ENCODE assay signal across 9 mouse cellular contexts in genomic region chr4:117872471-117872886, GRCm38 (mm10). TPM values are rescaled to one million over a fixed set of nuclear protein-coding genes. Genes with fewer than 3 reads are reported as not detected.
DNase-seq lines count a peak whose midpoint lies in the region; ATAC-seq and TF ChIP-seq lines count a peak whose summit lies in the region.
"Had no signal": no experiment of that assay in that cellular context is flagged by ENCODE, and none has a peak within 500 bp of the region (broad histone marks: within the 10 kb centered on the region; RNA-seq: fewer than 3 reads in every experiment).

Gene Ccdc24 (minus strand): TSS chr4:117872557.

- ATAC-seq in intestine, embryonic 14.5 days (replicated peaks; ENCODE audit: low FRiP score, low TSS enrichment, low read depth): peak; percentile 36
- peak; percentile 17 for ATAC-seq in liver, embryonic 15.5 days (ENCODE audit: insufficient read depth)
- ATAC-seq in stomach, embryonic 14.5 days (ENCODE audit: insufficient number of reproducible peaks, insufficient read depth, low FRiP score, low read depth): peak; percentile 10; the same call in 1 of the 2 replicates
- ATAC-seq: Patski had no signal

- peaks cover 42% of the 10 kb centered on the region for H3K36me3 ChIP-seq in intestine, embryonic 14.5 days (ENCODE audit: control insufficient read depth, insufficient read depth, low read length)
- peaks cover 32% of the 10 kb centered on the region for H3K36me3 ChIP-seq in liver, embryonic 15.5 days (replicated peaks)
- H3K36me3 ChIP-seq in stomach, embryonic 14.5 days (ENCODE audit: control insufficient read depth, insufficient read depth, low read length): peaks cover 24% of the 10 kb centered on the region; the same call in 1 of the 2 replicates

- peak within 1 kb of the TSS; percentile 21 for H3K4me3 ChIP-seq in lung, adult 2 months (replicated peaks; ENCODE audit: extremely low read depth, low read depth, low read length)
- peak within 1 kb of the TSS; percentile 10 for H3K4me3 ChIP-seq in intestine, embryonic 14.5 days (ENCODE audit: low read depth, low read length)
- peak within 1 kb of the TSS; percentile 36 for H3K4me3 ChIP-seq in liver, embryonic 15.5 days (replicated peaks)
- H3K4me3 ChIP-seq in stomach, embryonic 14.5 days (ENCODE audit: low read depth, low read length): 0 out of 2 replicates have a peak within 1 kb of the TSS, but pooled peaks have one; percentile 10

- DNase-seq in lung, adult 2 months: peak; percentile 41
- no peak for DNase-seq in lung, postnatal 4 days
- no peak for DNase-seq in intestine, embryonic 14.5 days (ENCODE audit: low spot score)
- no peak for DNase-seq in gastrocnemius, postnatal 4 days (ENCODE audit: low spot score in 2 of 2)
- DNase-seq in right cerebral cortex, postnatal 4 days: no peak
- DNase-seq in left cerebral cortex, adult 18-20 months (ENCODE audit: low spot score in 2 of 2): no peak

- 0 out of 2 replicates have a peak, but pooled peaks cover 2% of the 10 kb centered on the region for H3K4me1 ChIP-seq in lung, adult 2 months (ENCODE audit: control insufficient read depth, insufficient read depth, low read length)
- peaks cover 8% of the 10 kb centered on the region for H3K4me1 ChIP-seq in intestine, embryonic 14.5 days (replicated peaks; ENCODE audit: control insufficient read depth, insufficient read depth, low read length)
- peaks cover 58% of the 10 kb centered on the region for H3K4me1 ChIP-seq in liver, embryonic 15.5 days (replicated peaks)
- peaks cover 9% of the 10 kb centered on the region; the same call in 1 of the 2 replicates for H3K4me1 ChIP-seq in stomach, embryonic 14.5 days (ENCODE audit: control insufficient read depth, insufficient read depth, low read length)

- H3K27ac ChIP-seq in intestine, embryonic 14.5 days (ENCODE audit: low read depth): no peak within 1 kb of the TSS
- peak within 1 kb of the TSS; percentile 63 for H3K27ac ChIP-seq in liver, embryonic 15.5 days (replicated peaks)
- H3K27ac ChIP-seq in stomach, embryonic 14.5 days (ENCODE audit: low read length): no peak within 1 kb of the TSS

- peak within 1 kb of the TSS; percentile 51 for H3K4me2 ChIP-seq in intestine, embryonic 14.5 days (ENCODE audit: low read length)
- peak within 1 kb of the TSS; percentile 64 for H3K4me2 ChIP-seq in liver, embryonic 15.5 days
- peak within 1 kb of the TSS; percentile 40 for H3K4me2 ChIP-seq in stomach, embryonic 14.5 days (replicated peaks; ENCODE audit: low read depth, low read length)

- peak within 1 kb of the TSS; percentile 32 for H3K9ac ChIP-seq in intestine, embryonic 14.5 days (ENCODE audit: low read length)
- H3K9ac ChIP-seq in liver, embryonic 15.5 days: peak within 1 kb of the TSS; percentile 33; the same call in 1 of the 2 replicates
- no peak within 1 kb of the TSS; the same call in 1 of the 2 replicates for H3K9ac ChIP-seq in stomach, embryonic 14.5 days (replicated peaks; ENCODE audit: low read depth, low read length)

- 20% methylated on average over 14 of the region's 14 CpGs for WGBS in lung, adult 2 months
- 6% methylated on average over 14 of the region's 14 CpGs for WGBS in intestine, embryonic 14.5 days
- 18% methylated on average over 14 of the region's 14 CpGs for WGBS in liver, embryonic 15.5 days (ENCODE audit: insufficient replicate concordance)
- WGBS in stomach, embryonic 14.5 days: 4% methylated on average over 14 of the region's 14 CpGs

- H3K27me3 ChIP-seq in intestine, embryonic 14.5 days (replicated peaks; ENCODE audit: control insufficient read depth, insufficient read depth, low read length): no peaks in the 10 kb centered on the region
- peaks cover 2% of the 10 kb centered on the region; the same call in 1 of the 2 replicates for H3K27me3 ChIP-seq in liver, embryonic 15.5 days
- no peaks in the 10 kb centered on the region for H3K27me3 ChIP-seq in stomach, embryonic 14.5 days (ENCODE audit: control insufficient read depth, insufficient read depth, low read length)
- H3K27me3 ChIP-seq: Patski had no signal

- no peaks in the 10 kb centered on the region for H3K9me3 ChIP-seq in intestine, embryonic 14.5 days (ENCODE audit: control insufficient read depth, low read length)
- H3K9me3 ChIP-seq in liver, embryonic 15.5 days (replicated peaks): no peaks in the 10 kb centered on the region
- H3K9me3 ChIP-seq in stomach, embryonic 14.5 days (ENCODE audit: control insufficient read depth, low read depth, low read length): no peaks in the 10 kb centered on the region

- no peak for TF ChIP-seq POLR2A in lung, adult 2 months (IDR thresholded peaks at IDR 0.05; ENCODE audit: borderline replicate concordance, extremely low read depth, low read depth, low read length)

- no peak for TF ChIP-seq CTCF in lung, adult 2 months (IDR thresholded peaks at IDR 0.05; ENCODE audit: insufficient read depth, low read length)

RNA-seq across cellular contexts. Expression of gene Ccdc24, which starts in this region (rescaled TPM):
- polyA plus RNA-seq in lung, adult 2 months (2012; rRNA removed): 15.4 and 15.8 TPM in 2 replicates
- 1.1 and 1.9 TPM in 2 replicates for polyA plus RNA-seq in intestine, embryonic 14.5 days (2014; fragmentation: Nextera tagmentation; extraction: Ambion mirVana)
- polyA plus RNA-seq in liver, embryonic 15.5 days (2015; fragmentation: Nextera tagmentation; extraction: Ambion mirVana): 1.2 TPM in 2 replicates
- 2.0 and 2.4 TPM in 2 replicates for polyA plus RNA-seq in stomach, embryonic 14.5 days (2014; fragmentation: Nextera tagmentation; extraction: Ambion mirVana)
- total RNA-seq in gastrocnemius, postnatal 4 days (2021): under 1 TPM; 0.59 to 0.91 TPM
- under 1 TPM; 0.37 to 0.84 TPM for total RNA-seq in left cerebral cortex, adult 18-20 months (2021)
